Mouse (Mus musculus): ENCODE measurements around the gene D17Wsu92e. TPM values are rescaled to one million over a fixed set of nuclear protein-coding genes. Genes with fewer than 3 reads are reported as not detected.
A peak's percentile ranks its signal among the peaks of the same experiment; 100 is the strongest.

The D17Wsu92e gene
- total RNA-seq, 1 experiment, result 68.4 TPM

DNA sequence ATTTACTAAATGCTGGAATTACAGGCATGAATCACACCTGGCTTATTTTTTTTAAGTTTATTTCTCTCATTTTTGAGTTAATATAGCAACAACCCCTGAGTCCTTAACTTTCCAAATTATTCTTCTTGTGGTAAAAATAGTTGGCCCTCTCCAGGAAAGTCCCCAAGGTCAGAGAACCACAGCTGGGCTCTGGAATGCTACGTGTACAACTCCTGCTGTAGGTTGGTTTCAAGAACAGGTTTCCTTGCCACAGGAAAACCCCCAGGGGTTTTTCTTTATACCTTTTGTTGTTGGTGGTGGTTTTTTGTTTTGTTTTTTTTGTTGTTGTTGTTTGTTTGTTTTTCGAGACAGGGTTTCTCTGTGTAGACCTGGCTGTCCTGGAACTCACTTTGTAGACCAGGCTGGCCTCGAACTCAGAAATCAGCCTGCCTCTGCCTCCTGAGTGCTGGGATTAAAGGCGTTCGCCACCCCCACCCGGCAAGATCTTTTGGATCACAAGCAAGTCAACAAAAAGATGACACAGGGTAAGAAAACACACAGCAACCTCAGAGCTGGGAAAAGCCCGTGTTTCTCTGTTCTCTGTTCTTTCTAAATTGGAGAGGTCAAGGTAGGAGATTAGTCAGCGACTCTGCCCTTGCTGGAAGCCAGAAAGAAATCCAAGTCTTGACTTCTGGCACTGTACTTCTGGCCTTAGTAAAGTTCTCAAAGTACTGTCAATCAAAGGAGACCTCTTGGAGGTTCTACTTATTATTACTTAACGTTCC lies 2.9 kb upstream of the D17Wsu92e start:
- TF ChIP-seq HCFC1 (IDR thresholded peaks at IDR 0.05; ENCODE audit: borderline replicate concordance, insufficient read depth, low read length) (no peak), CHD2 (IDR thresholded peaks at IDR 0.05; ENCODE audit: low read depth, low read length) (no peak), MAFK (IDR thresholded peaks at IDR 0.05; ENCODE audit: insufficient read depth, low read depth, low read length) (no peak), ZC3H11A (IDR thresholded peaks at IDR 0.05; ENCODE audit: borderline replicate concordance, low read depth, low read length) (no peak), ZNF384 (IDR thresholded peaks at IDR 0.05; ENCODE audit: low read depth, low read length) (no peak)
- in situ Hi-C loops (cut with MboI; ENCODE audit: low sequenced_read_pairs in 2 of 2, unreplicated experiment in 2 of 2), result no loop called here
- Histone ChIP-seq H3K9ac (ENCODE audit: insufficient read depth, low read depth, low read length, poor library complexity, severe bottlenecking) (no peak overlapping the region), H3K4me3 (ENCODE audit: insufficient read depth in 1 of 2, low read depth in 1 of 2, low read length in 2 of 2, poor library complexity in 1 of 2, severe bottlenecking in 1 of 2) (no peak overlapping the region), H3K27ac (ENCODE audit: insufficient read depth, low read depth, low read length, poor library complexity, severe bottlenecking) (no peak overlapping the region), H3K9me3 (ENCODE audit: control insufficient read depth, insufficient read depth, low read depth, low read length) (no peaks in the 10 kb centered on the region), H3K36me3 (ENCODE audit: control insufficient read depth, insufficient read depth, low read length, poor library complexity, severe bottlenecking) (no peaks in the 10 kb centered on the region), H3K4me1 (ENCODE audit: control insufficient read depth in 2 of 2, insufficient read depth in 2 of 2, low read length in 2 of 2, poor library complexity in 1 of 2) (peaks cover 8 to 22% of the 10 kb centered on the region in 2 experiments)
- no peak for DNase-seq (ENCODE audit: low read depth, low spot score)

DNA sequence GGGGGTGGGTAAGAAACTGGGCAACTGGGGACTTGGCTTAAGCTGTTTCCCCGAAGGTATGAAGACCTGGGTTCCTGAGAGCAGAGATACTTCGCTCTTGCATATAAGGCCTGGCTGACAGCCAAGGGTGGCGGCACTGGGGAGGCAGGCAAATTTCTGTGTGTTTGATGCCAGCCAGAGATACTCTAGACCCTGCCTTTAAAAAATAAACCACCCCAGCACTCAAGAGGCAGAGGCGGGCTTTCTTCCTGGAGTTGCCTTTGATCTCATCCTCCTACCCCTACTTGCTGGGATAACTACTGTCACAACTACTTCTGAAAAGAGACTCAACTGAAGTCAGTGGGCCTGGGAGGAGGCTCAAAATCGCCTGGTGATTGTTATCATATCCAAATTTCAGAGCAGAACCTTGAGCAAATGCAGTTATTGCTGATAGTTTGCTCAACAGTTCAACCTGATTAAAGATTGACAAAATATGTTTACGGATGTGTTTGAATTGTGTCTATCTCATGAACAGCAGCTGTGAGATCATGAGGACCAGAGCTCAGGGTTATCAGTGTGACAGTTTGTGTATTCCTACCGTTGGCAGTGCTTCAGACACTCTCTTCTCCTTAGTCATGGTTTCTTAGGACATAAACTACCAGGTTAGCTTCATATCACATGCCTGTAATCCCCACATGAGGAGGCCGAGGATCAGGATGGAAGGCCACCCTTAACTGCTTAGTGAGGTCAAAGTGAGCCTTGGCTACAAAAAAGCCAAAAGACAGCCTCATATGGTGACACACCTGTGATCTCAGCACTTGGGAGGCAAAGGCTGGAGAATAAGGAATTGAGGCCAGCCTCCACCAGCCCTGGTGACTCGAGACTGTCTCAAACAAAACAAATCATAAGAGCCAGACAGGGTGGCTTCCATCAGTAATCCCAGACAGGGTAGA lies 1.2 kb upstream of the D17Wsu92e start:
- no peak for DNase-seq (ENCODE audit: low read depth, low spot score)
- Histone ChIP-seq H3K36me3 (ENCODE audit: control insufficient read depth, insufficient read depth, low read length, poor library complexity, severe bottlenecking) (no peaks in the 10 kb centered on the region), H3K9ac (ENCODE audit: insufficient read depth, low read depth, low read length, poor library complexity, severe bottlenecking) (peak overlapping the region; percentile 59; the same call in 1 of the 2 replicates), H3K27ac (ENCODE audit: insufficient read depth, low read depth, low read length, poor library complexity, severe bottlenecking) (no peak overlapping the region), H3K4me1 (ENCODE audit: control insufficient read depth in 2 of 2, insufficient read depth in 2 of 2, low read length in 2 of 2, poor library complexity in 1 of 2) (peaks cover 2 to 22% of the 10 kb centered on the region in 2 experiments; a peak in 2 of 4 replicates), H3K9me3 (ENCODE audit: control insufficient read depth, insufficient read depth, low read depth, low read length) (no peaks in the 10 kb centered on the region), H3K4me3 (ENCODE audit: insufficient read depth in 1 of 2, low read depth in 1 of 2, low read length in 2 of 2, poor library complexity in 1 of 2, severe bottlenecking in 1 of 2) (peak overlapping the region in 1 of 2 experiments; percentile 45; a peak in 2 of 4 replicates)
- TF ChIP-seq ZNF384 (IDR thresholded peaks at IDR 0.05; ENCODE audit: low read depth, low read length) (no peak), ZC3H11A (IDR thresholded peaks at IDR 0.05; ENCODE audit: borderline replicate concordance, low read depth, low read length) (no peak), MAFK (IDR thresholded peaks at IDR 0.05; ENCODE audit: insufficient read depth, low read depth, low read length) (no peak)
- in situ Hi-C loops (cut with MboI; ENCODE audit: low sequenced_read_pairs in 2 of 2, unreplicated experiment in 2 of 2), result no loop called here

DNA sequence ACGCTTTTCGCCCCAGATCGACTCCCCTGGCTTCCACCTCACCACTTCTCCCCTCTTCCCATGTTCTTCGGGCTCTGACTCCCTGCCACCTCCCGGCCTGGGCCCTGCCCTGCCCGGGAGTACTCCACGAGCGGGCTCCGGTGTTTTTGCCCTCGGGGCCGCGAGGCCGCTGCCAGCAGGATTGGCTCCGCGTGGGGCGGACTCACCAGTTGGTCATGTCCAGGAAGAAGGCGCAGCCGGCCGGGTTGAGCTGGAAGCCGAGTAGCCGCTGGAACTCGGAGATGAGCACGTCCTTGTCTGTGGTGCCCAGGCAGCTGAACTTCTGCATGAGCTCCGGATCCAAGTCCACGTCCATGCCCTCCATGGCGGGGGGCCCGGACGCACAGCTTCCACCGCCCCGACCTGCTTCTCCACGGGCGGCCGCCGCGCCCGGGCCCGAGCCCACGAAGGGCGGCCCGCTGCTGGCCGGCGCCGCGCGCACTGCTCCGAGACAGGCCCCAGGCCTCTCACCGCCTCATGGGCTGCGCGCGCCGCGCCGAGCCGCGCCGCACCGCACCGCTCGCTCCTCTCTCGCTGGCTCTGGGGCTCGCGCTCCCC lies 379 bp downstream of the D17Wsu92e start:
- no peak for TF ChIP-seq MAFK (IDR thresholded peaks at IDR 0.05; ENCODE audit: insufficient read depth, low read depth, low read length)
- TF ChIP-seq CHD2 (IDR thresholded peaks at IDR 0.05; ENCODE audit: low read depth, low read length), result no peak
- no peak for TF ChIP-seq ZNF384 (IDR thresholded peaks at IDR 0.05; ENCODE audit: low read depth, low read length)
- no peak for TF ChIP-seq HCFC1 (IDR thresholded peaks at IDR 0.05; ENCODE audit: borderline replicate concordance, insufficient read depth, low read length)
- no peak for TF ChIP-seq ZC3H11A (IDR thresholded peaks at IDR 0.05; ENCODE audit: borderline replicate concordance, low read depth, low read length)
- Histone ChIP-seq H3K4me3 (ENCODE audit: insufficient read depth in 1 of 2, low read depth in 1 of 2, low read length in 2 of 2, poor library complexity in 1 of 2, severe bottlenecking in 1 of 2) (peak overlapping the region; percentile 87 to 98), H3K36me3 (ENCODE audit: control insufficient read depth, insufficient read depth, low read length, poor library complexity, severe bottlenecking) (no peaks in the 10 kb centered on the region), H3K4me1 (ENCODE audit: control insufficient read depth in 2 of 2, insufficient read depth in 2 of 2, low read length in 2 of 2, poor library complexity in 1 of 2) (peaks cover 0 to 12% of the 10 kb centered on the region in 2 experiments; a peak in 2 of 4 replicates), H3K9ac (ENCODE audit: insufficient read depth, low read depth, low read length, poor library complexity, severe bottlenecking) (peak overlapping the region; percentile 85), H3K9me3 (ENCODE audit: control insufficient read depth, insufficient read depth, low read depth, low read length) (no peaks in the 10 kb centered on the region), H3K27ac (ENCODE audit: insufficient read depth, low read depth, low read length, poor library complexity, severe bottlenecking) (no peak overlapping the region)
- DNase-seq (ENCODE audit: low read depth, low spot score), result no peak
- in situ Hi-C loops (cut with MboI; ENCODE audit: low sequenced_read_pairs in 2 of 2, unreplicated experiment in 2 of 2), result no loop called here

DNA sequence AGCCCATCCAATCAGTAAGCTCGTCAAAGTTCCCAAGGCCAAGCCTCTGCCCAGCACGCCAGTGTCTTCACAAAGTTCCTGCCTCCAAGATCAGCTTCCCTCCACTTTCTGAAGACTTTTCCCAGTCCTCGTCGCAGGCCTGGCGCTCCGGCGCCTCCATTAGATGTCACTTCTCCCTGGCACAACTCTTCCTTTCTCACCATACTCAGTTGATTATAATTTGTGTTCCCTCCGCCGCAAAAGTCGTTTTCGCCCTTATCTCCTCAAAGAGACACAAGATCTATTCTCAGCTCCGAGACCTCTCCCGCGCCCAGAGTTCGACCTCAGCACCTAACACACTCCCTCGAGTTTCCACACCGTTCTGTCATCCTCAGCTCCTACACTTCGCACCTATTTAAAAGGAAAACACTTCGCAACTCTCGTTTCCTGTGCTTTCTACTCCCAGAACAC lies 902 bp downstream of the D17Wsu92e start:
- in situ Hi-C loops (cut with MboI; ENCODE audit: low sequenced_read_pairs in 2 of 2, unreplicated experiment in 2 of 2), result no loop called here
- no peak for TF ChIP-seq MAFK (IDR thresholded peaks at IDR 0.05; ENCODE audit: insufficient read depth, low read depth, low read length)
- no peak for TF ChIP-seq ZNF384 (IDR thresholded peaks at IDR 0.05; ENCODE audit: low read depth, low read length)
- no peak for TF ChIP-seq CHD2 (IDR thresholded peaks at IDR 0.05; ENCODE audit: low read depth, low read length)
- TF ChIP-seq ZC3H11A (IDR thresholded peaks at IDR 0.05; ENCODE audit: borderline replicate concordance, low read depth, low read length), result no peak
- TF ChIP-seq HCFC1 (IDR thresholded peaks at IDR 0.05; ENCODE audit: borderline replicate concordance, insufficient read depth, low read length), result no peak
- Histone ChIP-seq H3K36me3 (ENCODE audit: control insufficient read depth, insufficient read depth, low read length, poor library complexity, severe bottlenecking) (no peaks in the 10 kb centered on the region), H3K27ac (ENCODE audit: insufficient read depth, low read depth, low read length, poor library complexity, severe bottlenecking) (no peak overlapping the region), H3K4me1 (ENCODE audit: control insufficient read depth in 2 of 2, insufficient read depth in 2 of 2, low read length in 2 of 2, poor library complexity in 1 of 2) (peaks cover 0 to 8% of the 10 kb centered on the region in 2 experiments; a peak in 2 of 4 replicates), H3K4me3 (ENCODE audit: insufficient read depth in 1 of 2, low read depth in 1 of 2, low read length in 2 of 2, poor library complexity in 1 of 2, severe bottlenecking in 1 of 2) (peak overlapping the region; percentile 87 to 98), H3K9ac (ENCODE audit: insufficient read depth, low read depth, low read length, poor library complexity, severe bottlenecking) (peak overlapping the region; percentile 85), H3K9me3 (ENCODE audit: control insufficient read depth, insufficient read depth, low read depth, low read length) (no peaks in the 10 kb centered on the region)
- no peak for DNase-seq (ENCODE audit: low read depth, low spot score)

Data from ES-E14 (cell line).